Mouse (Mus musculus) central nervous system, embryonic 11.5 days (tissue): ENCODE data around the gene Ttc9b. TPM values are rescaled to one million over a fixed set of nuclear protein-coding genes. Genes with fewer than 3 reads are reported as not detected.

Source experiments
- polyA plus RNA-seq: library from polyadenylated mRNA; depleted of rRNA; stranded (reverse); fragments of >200 nt; gene quantifications from 2 replicates; pipeline ENCODE4 v1.2.3, GENCODE M21; 2012; rRNA removed

Ttc9b gene
- 5.3 and 5.7 TPM in 2 replicates for polyA plus RNA-seq

DNA sequence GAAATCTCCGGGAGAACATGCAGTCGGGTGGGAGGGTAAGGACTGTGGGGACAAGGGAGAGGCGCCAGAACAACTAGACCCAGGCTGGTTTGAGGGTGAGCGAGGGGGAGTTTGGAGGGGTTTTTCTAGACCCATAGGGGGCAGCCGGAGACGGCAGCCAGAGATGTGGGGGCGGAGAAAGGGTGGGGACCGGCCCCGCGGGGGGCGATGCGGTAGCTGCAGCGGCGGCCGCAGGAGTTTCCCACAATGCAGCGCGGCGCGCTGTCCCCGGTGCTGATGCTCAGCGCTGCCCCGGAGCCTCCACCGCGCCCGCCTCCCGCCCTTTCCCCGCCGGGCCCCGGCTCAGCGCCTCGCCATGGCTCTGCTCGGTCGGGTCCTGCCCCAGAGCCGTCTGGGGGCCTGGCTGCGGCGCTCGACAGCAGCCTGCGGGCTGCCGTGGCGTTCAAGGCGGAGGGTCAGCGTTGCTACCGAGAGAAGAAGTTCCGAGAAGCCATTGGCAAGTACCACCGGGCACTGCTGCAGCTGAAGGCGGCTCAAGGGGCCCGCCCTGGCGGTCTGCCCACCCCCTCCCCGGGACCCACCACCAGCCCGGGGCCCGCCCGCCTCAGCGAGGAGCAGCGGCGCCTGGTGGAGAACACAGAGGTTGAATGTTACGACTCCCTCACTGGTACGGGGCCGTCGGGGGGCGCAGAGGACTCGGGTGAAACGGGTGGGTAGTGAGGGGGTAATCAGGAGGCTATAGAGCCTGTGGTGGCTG lies at the start of gene Ttc9b:
Gene Ttc9b, plus strand, starts transcription at position 235 of the 757 bp plus-strand sequence.

DNA sequence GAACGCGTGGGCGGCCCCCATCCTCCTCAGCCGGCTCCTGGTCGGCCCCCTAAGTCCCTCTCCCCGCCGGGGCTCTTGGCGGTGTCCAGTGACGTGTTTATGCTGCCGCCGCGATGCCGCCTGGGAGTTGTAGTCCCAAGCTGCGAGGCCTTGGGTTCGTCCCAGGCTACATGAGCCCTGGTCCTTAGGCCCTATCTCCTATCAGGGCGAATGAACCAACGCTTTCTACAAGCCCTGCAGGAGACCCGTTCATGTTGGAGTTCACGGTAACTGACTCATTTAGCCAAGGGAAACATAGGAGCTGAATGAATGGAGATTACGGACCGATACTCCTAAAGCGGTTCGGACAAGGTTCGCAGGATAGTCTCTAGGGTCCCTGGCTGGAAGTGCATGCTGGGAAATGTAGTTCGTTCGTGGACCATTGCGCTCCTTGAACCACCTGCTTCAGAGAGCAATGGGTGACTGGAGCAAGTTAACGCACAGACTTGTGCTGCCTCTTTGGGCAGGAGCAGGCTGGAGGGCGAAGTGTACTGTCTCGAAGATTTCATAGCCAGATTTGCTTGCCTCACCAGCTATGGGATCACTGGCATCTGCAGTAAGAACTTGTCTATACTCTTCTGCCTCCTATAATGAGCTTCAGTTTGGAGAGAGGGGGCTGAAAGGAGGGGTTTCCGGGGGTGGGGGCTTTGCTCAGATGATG lies 21.0 kb downstream of the Ttc9b start, which contains the start of gene Map3k10:
Gene Map3k10, minus strand, starts transcription at position 77 of the 700 bp plus-strand sequence.

DNA sequence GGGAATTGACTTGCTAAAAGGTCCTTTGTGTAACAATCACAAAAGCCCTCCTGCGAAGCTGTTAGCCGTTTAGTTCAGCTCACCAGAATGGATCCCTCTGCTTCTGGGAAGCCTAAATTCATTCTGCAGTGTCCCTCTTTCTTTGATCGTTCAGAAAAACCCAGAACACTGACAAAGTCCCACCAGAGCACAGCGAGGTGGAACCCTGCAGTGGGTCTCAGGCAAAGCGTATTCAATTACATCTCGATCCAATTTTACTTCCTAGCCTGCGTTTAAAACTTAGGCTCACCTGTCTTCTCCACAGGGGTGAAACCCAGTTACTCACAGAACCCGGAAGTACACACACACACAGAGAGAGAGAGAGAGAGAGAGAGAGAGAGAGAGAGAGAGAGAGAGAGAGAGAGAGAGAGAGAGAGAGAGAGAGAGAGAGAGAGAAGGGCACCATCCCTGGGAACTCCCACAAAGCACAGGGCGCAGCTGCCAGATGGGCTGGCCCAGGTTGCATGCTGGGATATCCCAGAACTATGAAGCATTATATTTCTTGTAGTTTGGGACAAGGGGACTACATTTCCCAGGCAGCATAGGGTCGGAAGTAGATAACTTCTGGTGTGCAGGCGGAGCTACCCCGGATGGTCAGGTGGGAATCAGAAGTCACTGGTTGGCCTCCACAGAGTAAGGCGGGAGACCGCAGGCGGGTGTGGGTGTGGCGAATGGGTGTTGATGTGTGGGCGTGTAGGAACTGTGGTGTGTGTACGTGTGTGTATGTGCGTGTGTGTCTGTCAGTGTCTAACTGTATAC lies 35.3 kb downstream of the Ttc9b start, which contains the start of gene Zfp607b:
Gene Zfp607b, plus strand, starts transcription at position 526 of the 798 bp plus-strand sequence.

Other genes with a start within 250 kb of the Ttc9b start
- 1.5 and 1.6 TPM in 2 replicates for gene Sptbn4, start 206.2 kb upstream of the Ttc9b start, polyA plus RNA-seq
- gene Blvrb, start 205.9 kb upstream of the Ttc9b start, polyA plus RNA-seq: 65.2 and 71.6 TPM in 2 replicates
- 8.5 and 17.8 TPM in 2 replicates for gene Sertad3, start 180.1 kb upstream of the Ttc9b start, polyA plus RNA-seq
- gene Sertad1, start 167.0 kb upstream of the Ttc9b start, polyA plus RNA-seq: 11.8 and 12.2 TPM in 2 replicates
- 4.6 and 5.3 TPM in 2 replicates for gene Prx, start 154.6 kb upstream of the Ttc9b start, polyA plus RNA-seq
- 2.3 and 3.4 TPM in 2 replicates for gene Hipk4, start 130.6 kb upstream of the Ttc9b start, polyA plus RNA-seq
- gene Pld3, start 100.7 kb upstream of the Ttc9b start, polyA plus RNA-seq: 61.2 and 68.5 TPM in 2 replicates
- gene 2310022A10Rik, start 100.7 kb upstream of the Ttc9b start, polyA plus RNA-seq: 24.6 and 32.0 TPM in 2 replicates
- gene Akt2, start 62.4 kb upstream of the Ttc9b start, polyA plus RNA-seq: 48.6 and 64.2 TPM in 2 replicates
- gene Map3k10, start 20.7 kb downstream of the Ttc9b start, polyA plus RNA-seq: 32.1 and 44.5 TPM in 2 replicates
- 4.6 and 5.2 TPM in 2 replicates for gene Zfp607b, start 35.4 kb downstream of the Ttc9b start, polyA plus RNA-seq
- gene Zfp60, start 77.5 kb downstream of the Ttc9b start, polyA plus RNA-seq: 23.0 and 30.9 TPM in 2 replicates
- gene Zfp626, start 153.3 kb downstream of the Ttc9b start, polyA plus RNA-seq: 4.7 and 5.4 TPM in 2 replicates
- gene Zfp59, start 184.7 kb downstream of the Ttc9b start, polyA plus RNA-seq: 4.5 and 7.1 TPM in 2 replicates
- 2.1 and 2.5 TPM in 2 replicates for gene Zfp607a, start 203.6 kb downstream of the Ttc9b start, polyA plus RNA-seq